Mouse (Mus musculus) kidney, adult 2 months (tissue): Measurements from ENCODE around the gene Cryzl1. TPM values are rescaled to one million over a fixed set of nuclear protein-coding genes. Genes with fewer than 3 reads are reported as not detected.

ENCODE experiments used
- DNase-seq: peaks from one replicate; pipeline ENCODE4 v3.0.0; 2021
- H3K27ac ChIP-seq: fragments of 200-500 bp; 2 replicates; pipeline ENCODE4 v1.5.1; 2012; ENCODE audit warnings: low read depth, low read length, control low read depth, inconsistent platforms; ENCODE audit not compliant: insufficient read depth
- H3K27me3 ChIP-seq: fragments of 200-500 bp; replicated peaks from 2 replicates; pipeline ENCODE4 v1.6.1; 2012; ENCODE audit warnings: mild to moderate bottlenecking, moderate library complexity, low read length, inconsistent platforms; ENCODE audit not compliant: control insufficient read depth, insufficient read depth
- H3K36me3 ChIP-seq: fragments of 200-500 bp; 2 replicates; pipeline ENCODE4 v1.6.1; 2012; ENCODE audit warnings: mild to moderate bottlenecking, moderate library complexity, low read length, inconsistent platforms; ENCODE audit not compliant: control insufficient read depth, insufficient read depth
- H3K4me1 ChIP-seq: fragments of 200-500 bp; 2 replicates; pipeline ENCODE4 v1.6.1; 2011; ENCODE audit warnings: low read length; ENCODE audit not compliant: control insufficient read depth, insufficient read depth
- H3K4me3 ChIP-seq: fragments of 200-500 bp; 2 replicates; pipeline ENCODE4 v1.5.1; 2011; ENCODE audit warnings: mild to moderate bottlenecking, low read depth, low read length, control low read depth; ENCODE audit not compliant: insufficient read depth
- CTCF ChIP-seq: fragments of 200-500 bp; conservative IDR thresholded peaks from 2 replicates; pipeline ENCODE4 v1.5.1; 2011; ENCODE audit warnings: low read depth, mild to moderate bottlenecking, control low read depth, low read length, moderate library complexity, mixed read lengths; ENCODE audit not compliant: insufficient read depth, insufficient read length
- POLR2A ChIP-seq: fragments of 200-500 bp; IDR thresholded peaks from one replicate; pipeline ENCODE4 v1.6.1; 2011; ENCODE audit warnings: low read depth, low read length, control low read depth
- WGBS: fragments of 180-500 bp; shearing (Covaris S2); methylation state at CpG from one replicate; pipeline ENCODE4 v1.1.7; 2018; 5-methylcytosine and 5-hydroxymethylcytosine counted together
- polyA plus RNA-seq: library from polyadenylated mRNA; depleted of rRNA; stranded (reverse); fragments of >200 nt; gene quantifications from 2 replicates; pipeline ENCODE4 v1.2.3, GENCODE M21; 2012

Gene Cryzl1
- polyA plus RNA-seq, 1 experiment: 29.5 TPM

GRCm38 (mm10) chr16:91765816-91766210 lies 37.0 kb upstream of the Cryzl1 start:
- H3K4me3 ChIP-seq: no peak overlapping the region
- 90% methylated on average over 15 of the region's 15 CpGs for WGBS
- peaks cover 7% of the 10 kb centered on the region; the same call in 1 of the 2 replicates for H3K4me1 ChIP-seq
- H3K36me3 ChIP-seq: no peaks in the 10 kb centered on the region
- TF ChIP-seq POLR2A (no peak), CTCF (no peak)
- H3K27me3 ChIP-seq: no peaks in the 10 kb centered on the region
- no peak for DNase-seq
- H3K27ac ChIP-seq: no peak overlapping the region

GRCm38 (mm10) chr16:91765121-91765815 lies 36.5 kb upstream of the Cryzl1 start:
- no peaks in the 10 kb centered on the region for H3K36me3 ChIP-seq
- TF ChIP-seq POLR2A: no peak
- TF ChIP-seq CTCF: no peak
- no peak for DNase-seq
- no peaks in the 10 kb centered on the region for H3K27me3 ChIP-seq
- peaks cover 7% of the 10 kb centered on the region; the same call in 1 of the 2 replicates for H3K4me1 ChIP-seq
- no peak overlapping the region for H3K27ac ChIP-seq
- WGBS: 94% methylated on average over 15 of the region's 15 CpGs
- no peak overlapping the region for H3K4me3 ChIP-seq

GRCm38 (mm10) chr16:91764414-91764813 lies 35.6 kb upstream of the Cryzl1 start:
- Histone ChIP-seq H3K27me3 (no peaks in the 10 kb centered on the region), H3K36me3 (no peaks in the 10 kb centered on the region), H3K4me3 (no peak overlapping the region), H3K4me1 (peaks cover 7% of the 10 kb centered on the region; the same call in 1 of the 2 replicates), H3K27ac (no peak overlapping the region)
- TF ChIP-seq CTCF: no peak
- 72% methylated on average over 6 of the region's 6 CpGs for WGBS
- no peak for DNase-seq

- DNase-seq: no peak
- H3K27ac ChIP-seq: no peak overlapping the region
- TF ChIP-seq CTCF: no peak
- TF ChIP-seq POLR2A: no peak
- H3K36me3 ChIP-seq: no peaks in the 10 kb centered on the region
- no peaks in the 10 kb centered on the region for H3K27me3 ChIP-seq
- no peak overlapping the region for H3K4me3 ChIP-seq
- WGBS: 65% methylated on average over 6 of the region's 6 CpGs
- peaks cover 7% of the 10 kb centered on the region; the same call in 1 of the 2 replicates for H3K4me1 ChIP-seq
These were observed 35.2 kb upstream of the Cryzl1 start for GRCm38 (mm10) chr16:91763975-91764374.

- Histone ChIP-seq H3K4me1 (peaks cover 7% of the 10 kb centered on the region; the same call in 1 of the 2 replicates), H3K27ac (no peak overlapping the region)
- DNase-seq: peak; percentile 41
These were observed 33.7 kb upstream of the Cryzl1 start for GRCm38 (mm10) chr16:91762476-91762875.

GRCm38 (mm10) chr16:91761761-91762160 lies 33.0 kb upstream of the Cryzl1 start:
- H3K27me3 ChIP-seq: no peaks in the 10 kb centered on the region
- no peak overlapping the region for H3K4me3 ChIP-seq
- H3K36me3 ChIP-seq: no peaks in the 10 kb centered on the region
- no peak overlapping the region for H3K27ac ChIP-seq
- TF ChIP-seq CTCF: no peak
- TF ChIP-seq POLR2A: no peak
- 56% methylated on average over 3 of the region's 3 CpGs for WGBS
- peaks cover 7% of the 10 kb centered on the region; the same call in 1 of the 2 replicates for H3K4me1 ChIP-seq
- no peak for DNase-seq

More at GRCm38 (mm10) chr16:91762476-91762875, 33.7 kb upstream of the Cryzl1 start:
- Histone ChIP-seq H3K27me3 (no peaks in the 10 kb centered on the region), H3K36me3 (no peaks in the 10 kb centered on the region), H3K4me3 (no peak overlapping the region)
- WGBS: 61% methylated on average over 7 of the region's 7 CpGs
- TF ChIP-seq POLR2A (no peak), CTCF (no peak)

- no peak overlapping the region for H3K27ac ChIP-seq
- no peak for DNase-seq
- 91% methylated on average over 9 of the region's 9 CpGs for WGBS
- H3K36me3 ChIP-seq: no peaks in the 10 kb centered on the region
- H3K4me3 ChIP-seq: no peak overlapping the region
- H3K27me3 ChIP-seq: no peaks in the 10 kb centered on the region
- TF ChIP-seq POLR2A: no peak
- TF ChIP-seq CTCF: no peak
- H3K4me1 ChIP-seq: peaks cover 7% of the 10 kb centered on the region; the same call in 1 of the 2 replicates
These were observed 32.4 kb upstream of the Cryzl1 start for GRCm38 (mm10) chr16:91761202-91761601.
